Mouse (Mus musculus): ENCODE measurements around the gene Slc30a9. TPM values are rescaled to one million over a fixed set of nuclear protein-coding genes. Genes with fewer than 3 reads are reported as not detected.

Gene Slc30a9
- polyA plus RNA-seq (2014; fragmentation: Illumina TruSeq; extraction: RNeasy Lipid Tissue Mini Kit (QIAGEN cat#74804); ENCODE audit: low replicate concordance), result 136 TPM

GRCm38 (mm10) chr5:67306698-67307521, at the start of gene Slc30a9:
TSS of gene Slc30a9 (plus strand) at chr5:67306955.

DNA sequence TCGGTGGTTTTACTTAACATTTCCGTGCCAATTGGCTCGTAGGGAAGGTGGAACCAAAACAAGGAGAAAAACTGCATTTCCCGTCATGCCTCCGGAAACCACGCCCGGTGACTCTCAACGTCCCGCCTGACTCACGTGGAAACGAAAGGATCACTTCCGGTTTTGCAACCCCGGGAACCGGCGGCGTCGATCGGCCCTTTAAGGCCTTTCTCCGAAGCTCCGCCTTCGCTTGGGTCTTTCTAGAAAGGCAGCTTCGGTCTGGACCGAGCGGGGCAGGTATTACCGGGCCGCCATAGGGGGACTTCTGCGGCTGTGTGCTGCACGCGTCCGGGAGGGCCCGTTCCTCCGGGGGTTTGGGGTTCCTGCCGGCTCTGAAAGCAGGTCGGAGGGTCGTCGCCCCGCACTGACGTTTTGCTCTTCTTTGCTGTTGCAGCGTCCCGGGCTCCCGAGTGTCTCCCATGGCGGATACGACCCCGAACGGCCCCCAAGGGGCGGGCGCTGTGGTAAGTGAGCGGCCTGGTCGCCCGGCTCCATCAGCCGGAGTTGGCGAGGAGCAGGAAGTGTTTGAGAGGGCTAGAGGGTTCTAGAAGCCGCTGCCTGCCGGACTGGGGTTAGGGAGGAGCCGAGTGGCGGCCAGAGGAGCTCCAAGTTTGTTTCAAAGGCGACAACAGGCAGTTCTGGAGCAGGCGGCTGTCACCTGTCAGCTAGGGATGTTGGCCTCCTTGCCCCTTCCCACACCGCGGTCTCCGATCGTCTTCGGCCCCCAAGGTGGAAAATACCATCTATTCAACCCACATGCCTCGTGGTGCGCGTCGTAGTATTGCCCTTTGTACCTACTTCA, 46.0 kb upstream of the Slc30a9 start, which contains the start of gene Tmem33:
Tmem33 (plus strand) TSS at position 35 of the 841 bp plus-strand sequence.

Other genes with a start within 250 kb of the Slc30a9 start
- 1.5 TPM for gene Phox2b, start 207.7 kb upstream of the Slc30a9 start, polyA plus RNA-seq (2014; fragmentation: Illumina TruSeq; extraction: RNeasy Lipid Tissue Mini Kit (QIAGEN cat#74804); ENCODE audit: low replicate concordance)
- gene Tmem33, start 46.4 kb upstream of the Slc30a9 start, polyA plus RNA-seq (2014; fragmentation: Illumina TruSeq; extraction: RNeasy Lipid Tissue Mini Kit (QIAGEN cat#74804); ENCODE audit: low replicate concordance), result 241 TPM
- gene Bend4, start 121.4 kb downstream of the Slc30a9 start, polyA plus RNA-seq (2014; fragmentation: Illumina TruSeq; extraction: RNeasy Lipid Tissue Mini Kit (QIAGEN cat#74804); ENCODE audit: low replicate concordance), result 0.41 TPM

Measured in small intestine, adult 10 weeks (tissue).